Mouse (Mus musculus): ENCODE measurements around the gene Gipc3.

DNA sequence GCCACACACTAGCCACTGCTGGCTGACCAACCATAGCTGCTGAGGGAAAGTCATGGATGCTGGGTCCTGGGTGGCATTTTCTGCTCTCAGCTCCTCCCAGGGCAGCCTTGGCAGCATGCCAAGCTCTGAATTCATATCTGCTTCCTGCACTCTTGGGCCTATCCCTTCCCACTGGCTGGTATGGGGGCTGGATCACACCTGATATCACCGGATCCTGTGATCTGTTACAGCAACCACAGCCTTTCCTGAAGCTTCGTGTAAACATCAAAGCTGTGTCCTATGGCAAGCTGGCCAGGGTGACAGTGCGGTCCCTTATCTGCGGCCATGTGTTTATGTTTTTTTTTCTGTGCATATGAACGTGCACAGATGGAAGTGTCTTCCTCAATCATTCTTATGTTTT is 39.0 kb upstream of the Gipc3 start:
- no peak for TF ChIP-seq CTCF (IDR thresholded peaks at IDR 0.05; ENCODE audit: control insufficient read depth, insufficient read depth, insufficient read length)
- no peak for TF ChIP-seq MAX (IDR thresholded peaks at IDR 0.05)
- no peak for TF ChIP-seq USF1 (IDR thresholded peaks at IDR 0.05; ENCODE audit: low read depth)
- TF ChIP-seq MYOD1 (IDR thresholded peaks at IDR 0.05; ENCODE audit: control insufficient read depth, insufficient read length, low read depth), result no peak
- no peak for TF ChIP-seq MYOG (IDR thresholded peaks at IDR 0.05; ENCODE audit: control insufficient read depth, extremely low read depth, insufficient read length)

All from C2C12 (cell line).